Mouse (Mus musculus): ENCODE measurements around the gene Gins3. TPM values are rescaled to one million over a fixed set of nuclear protein-coding genes. Genes with fewer than 3 reads are reported as not detected.

Gins3 gene
- polyA plus RNA-seq, 1 experiment: 7.2 TPM

GRCm38 (mm10) chr8:95678024-95678611 lies 44.9 kb downstream of the Gins3 start:
- Histone ChIP-seq H3K4me1 (replicated peaks; ENCODE audit: control insufficient read depth, insufficient read depth, low read length) (peaks cover 10% of the 10 kb centered on the region), H3K27ac (ENCODE audit: control insufficient read depth, insufficient read depth, low read length) (no peak overlapping the region), H3K4me3 (ENCODE audit: control insufficient read depth, insufficient read depth, low read length) (peak overlapping the region; percentile 44), H3K36me3 (ENCODE audit: control insufficient read depth, insufficient read depth, low read length) (no peaks in the 10 kb centered on the region), H3K27me3 (ENCODE audit: control insufficient read depth, insufficient read depth, low read length) (peaks cover 7% of the 10 kb centered on the region; the same call in 1 of the 2 replicates)
- WGBS: 2% methylated on average over 62 of the region's 70 CpGs
- DNase-seq: peak; percentile 29
- TF ChIP-seq CTCF (IDR thresholded peaks at IDR 0.05; ENCODE audit: borderline replicate concordance, control insufficient read depth, extremely low read depth, insufficient read depth, low read length, poor library complexity) (no peak), POLR2A (IDR thresholded peaks at IDR 0.05; ENCODE audit: control insufficient read depth, extremely low read depth, insufficient read depth, low read length, poor library complexity) (no peak)

GRCm38 (mm10) chr8:95688073-95688672 lies 54.9 kb downstream of the Gins3 start:
- Histone ChIP-seq H3K4me3 (ENCODE audit: control insufficient read depth, insufficient read depth, low read length) (no peak overlapping the region), H3K27me3 (ENCODE audit: control insufficient read depth, insufficient read depth, low read length) (no peaks in the 10 kb centered on the region), H3K4me1 (replicated peaks; ENCODE audit: control insufficient read depth, insufficient read depth, low read length) (no peaks in the 10 kb centered on the region), H3K36me3 (ENCODE audit: control insufficient read depth, insufficient read depth, low read length) (no peaks in the 10 kb centered on the region), H3K27ac (ENCODE audit: control insufficient read depth, insufficient read depth, low read length) (no peak overlapping the region)
- 84% methylated on average over 10 of the region's 10 CpGs for WGBS
- no peak for DNase-seq
- TF ChIP-seq CTCF (IDR thresholded peaks at IDR 0.05; ENCODE audit: borderline replicate concordance, control insufficient read depth, extremely low read depth, insufficient read depth, low read length, poor library complexity): no peak
- no peak for TF ChIP-seq POLR2A (IDR thresholded peaks at IDR 0.05; ENCODE audit: control insufficient read depth, extremely low read depth, insufficient read depth, low read length, poor library complexity)

GRCm38 (mm10) chr8:95690929-95691541 lies 57.8 kb downstream of the Gins3 start:
- DNase-seq: no peak

GRCm38 (mm10) chr8:95694631-95695030 lies 61.4 kb downstream of the Gins3 start:
- DNase-seq: no peak
- H3K36me3 ChIP-seq (ENCODE audit: control insufficient read depth, insufficient read depth, low read length): no peaks in the 10 kb centered on the region
- 40% methylated on average over 6 of the region's 6 CpGs for WGBS
- no peak overlapping the region for H3K27ac ChIP-seq (ENCODE audit: control insufficient read depth, insufficient read depth, low read length)
- no peak overlapping the region for H3K4me3 ChIP-seq (ENCODE audit: control insufficient read depth, insufficient read depth, low read length)
- no peaks in the 10 kb centered on the region; the same call in 1 of the 2 replicates for H3K27me3 ChIP-seq (ENCODE audit: control insufficient read depth, insufficient read depth, low read length)
- TF ChIP-seq POLR2A (IDR thresholded peaks at IDR 0.05; ENCODE audit: control insufficient read depth, extremely low read depth, insufficient read depth, low read length, poor library complexity): no peak
- TF ChIP-seq CTCF (IDR thresholded peaks at IDR 0.05; ENCODE audit: borderline replicate concordance, control insufficient read depth, extremely low read depth, insufficient read depth, low read length, poor library complexity): no peak
- no peaks in the 10 kb centered on the region for H3K4me1 ChIP-seq (replicated peaks; ENCODE audit: control insufficient read depth, insufficient read depth, low read length)

More at GRCm38 (mm10) chr8:95690929-95691541, 57.8 kb downstream of the Gins3 start:
- Histone ChIP-seq H3K36me3 (ENCODE audit: control insufficient read depth, insufficient read depth, low read length) (no peaks in the 10 kb centered on the region), H3K4me1 (replicated peaks; ENCODE audit: control insufficient read depth, insufficient read depth, low read length) (no peaks in the 10 kb centered on the region), H3K4me3 (ENCODE audit: control insufficient read depth, insufficient read depth, low read length) (no peak overlapping the region), H3K27ac (ENCODE audit: control insufficient read depth, insufficient read depth, low read length) (no peak overlapping the region), H3K27me3 (ENCODE audit: control insufficient read depth, insufficient read depth, low read length) (no peaks in the 10 kb centered on the region; the same call in 1 of the 2 replicates)
- WGBS: 79% methylated on average over 13 of the region's 13 CpGs
- TF ChIP-seq POLR2A (IDR thresholded peaks at IDR 0.05; ENCODE audit: control insufficient read depth, extremely low read depth, insufficient read depth, low read length, poor library complexity): no peak
- TF ChIP-seq CTCF (IDR thresholded peaks at IDR 0.05; ENCODE audit: borderline replicate concordance, control insufficient read depth, extremely low read depth, insufficient read depth, low read length, poor library complexity): no peak

Other genes with a start within 250 kb of the Gins3 start
- 65.9 and 67.2 TPM in 2 replicates for gene Cfap20, start 198.6 kb upstream of the Gins3 start, polyA plus RNA-seq (2012; rRNA removed)
- gene Csnk2a2, start 143.4 kb upstream of the Gins3 start, polyA plus RNA-seq (2012; rRNA removed): 35.2 and 36.0 TPM in 2 replicates
- 0.22 TPM in 1 of 2 replicates, not detected in the other for gene Ccdc113, start 99.4 kb upstream of the Gins3 start, polyA plus RNA-seq (2012; rRNA removed)
- gene Prss54, start 57.1 kb upstream of the Gins3 start, polyA plus RNA-seq (2012; rRNA removed): 0.07 TPM in 1 of 2 replicates, not detected in the other
- 7.4 and 28.3 TPM in 2 replicates for gene Ndrg4, start 43.5 kb downstream of the Gins3 start, polyA plus RNA-seq (2012; rRNA removed)
- 12.5 and 13.5 TPM in 2 replicates for gene Setd6, start 82.4 kb downstream of the Gins3 start, polyA plus RNA-seq (2012; rRNA removed)
- gene Cnot1, start 174.0 kb downstream of the Gins3 start, polyA plus RNA-seq (2012; rRNA removed): 229 and 247 TPM in 2 replicates
- 30.9 and 43.4 TPM in 2 replicates for gene Sap18b, start 191.9 kb downstream of the Gins3 start, polyA plus RNA-seq (2012; rRNA removed)
- gene Slc38a7, start 220.1 kb downstream of the Gins3 start, polyA plus RNA-seq (2012; rRNA removed): 21.9 and 26.8 TPM in 2 replicates